Mouse (Mus musculus): Measurements from ENCODE around the gene Acly. TPM values are rescaled to one million over a fixed set of nuclear protein-coding genes. Genes with fewer than 3 reads are reported as not detected.

The Acly gene
- polyA plus RNA-seq (2014; fragmentation: Nextera tagmentation; extraction: Ambion mirVana): 182 and 195 TPM in 2 replicates

DNA sequence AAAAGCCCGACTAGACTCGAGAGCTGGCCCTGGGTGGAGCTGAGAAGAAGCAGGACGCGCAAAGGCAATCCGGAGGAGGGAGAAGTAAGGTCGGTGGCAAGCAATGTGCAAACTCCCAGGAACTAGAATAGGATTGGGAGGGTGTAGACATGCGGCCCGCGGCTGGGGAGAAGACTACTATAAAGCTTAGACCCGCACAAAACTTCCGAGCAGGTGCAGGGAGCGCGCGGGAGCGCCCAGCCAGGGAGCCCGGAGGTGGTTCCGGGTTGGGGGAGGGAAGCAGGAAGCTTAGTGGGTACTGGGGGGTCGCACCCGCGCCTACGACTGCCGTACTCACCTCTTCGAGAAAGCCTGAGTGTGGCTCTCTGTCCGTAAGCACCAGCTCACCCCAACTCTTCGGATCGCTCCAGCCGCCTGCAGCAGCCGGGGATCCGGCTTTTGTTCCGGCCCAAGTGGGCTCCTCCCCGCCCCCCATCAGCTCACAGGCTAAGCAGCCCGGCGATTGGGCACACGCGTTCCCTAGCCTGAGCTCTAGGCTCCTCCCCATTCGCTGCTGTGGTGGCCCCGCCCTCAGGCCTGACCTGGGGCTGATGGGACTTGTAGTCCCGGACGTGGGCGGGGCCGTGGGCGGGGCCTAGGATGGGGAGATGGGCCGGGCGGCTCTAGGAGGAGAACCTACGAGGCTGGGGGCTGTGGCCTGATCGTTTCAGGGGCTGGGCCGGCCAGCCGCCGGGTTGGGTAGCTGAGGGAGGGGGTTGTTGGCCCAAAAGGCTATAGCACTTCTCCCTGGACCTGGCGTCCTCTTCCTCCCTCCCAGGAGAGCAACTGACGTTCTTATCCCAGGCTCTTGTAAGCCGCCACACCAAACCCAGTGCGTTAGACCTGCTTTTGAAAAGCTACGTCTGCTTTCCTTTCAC, at the start of gene Acly:
Gene Acly (minus strand): TSS at position 543 of the 917 bp plus-strand sequence.
- Histone ChIP-seq H3K36me3 (ENCODE audit: control insufficient read depth, insufficient read depth, low read length) (peaks cover 3% of the 10 kb centered on the region), H3K4me3 (ENCODE audit: low read depth, low read length) (peak within 1 kb of the TSS; percentile 85), H3K9ac (ENCODE audit: low read length) (peak within 1 kb of the TSS; percentile 82), H3K27ac (replicated peaks; ENCODE audit: low read depth, low read length) (peak within 1 kb of the TSS; percentile 67), H3K27me3 (ENCODE audit: control insufficient read depth, insufficient read depth, low read length) (no peaks in the 10 kb centered on the region), H3K9me3 (ENCODE audit: control insufficient read depth, low read length) (no peaks in the 10 kb centered on the region), H3K4me1 (ENCODE audit: control insufficient read depth, insufficient read depth, low read length) (peaks cover 21% of the 10 kb centered on the region), H3K4me2 (ENCODE audit: low read depth, severe bottlenecking) (peak within 1 kb of the TSS; percentile 96)
- peak; percentile 100 for DNase-seq (ENCODE audit: low spot score)
- under 1% methylated on average over 53 of the region's 54 CpGs for WGBS
- peak; percentile 98 for ATAC-seq (ENCODE audit: insufficient number of reproducible peaks, low FRiP score, low TSS enrichment, low read depth)

DNA sequence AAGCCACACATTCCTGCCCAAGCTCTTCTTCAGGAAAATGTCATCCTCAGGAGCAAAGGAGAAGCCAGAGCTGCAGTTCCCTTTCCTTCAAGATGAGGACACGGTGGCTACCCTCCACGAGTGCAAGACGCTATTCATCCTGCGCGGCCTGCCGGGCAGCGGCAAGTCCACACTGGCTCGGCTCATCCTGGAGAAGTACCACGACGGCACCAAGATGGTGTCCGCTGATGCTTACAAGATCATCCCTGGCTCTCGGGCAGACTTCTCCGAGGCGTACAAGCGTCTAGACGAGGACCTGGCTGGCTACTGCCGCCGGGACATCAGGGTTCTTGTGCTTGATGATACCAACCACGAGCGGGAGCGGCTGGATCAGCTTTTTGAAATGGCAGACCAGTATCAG, 48.5 kb upstream of the Acly start:
- no peaks in the 10 kb centered on the region for H3K9me3 ChIP-seq (ENCODE audit: control insufficient read depth, low read length)
- 68% methylated on average over 21 of the region's 21 CpGs for WGBS
- H3K4me1 ChIP-seq (ENCODE audit: control insufficient read depth, insufficient read depth, low read length): no peaks in the 10 kb centered on the region
- no peaks in the 10 kb centered on the region; the same call in 1 of the 2 replicates for H3K27me3 ChIP-seq (ENCODE audit: control insufficient read depth, insufficient read depth, low read length)
- H3K27ac ChIP-seq (replicated peaks; ENCODE audit: low read depth, low read length): no peak overlapping the region
- no peak for ATAC-seq (ENCODE audit: insufficient number of reproducible peaks, low FRiP score, low TSS enrichment, low read depth)
- H3K36me3 ChIP-seq (ENCODE audit: control insufficient read depth, insufficient read depth, low read length): peaks cover 7% of the 10 kb centered on the region
- DNase-seq (ENCODE audit: low spot score): no peak
- H3K4me2 ChIP-seq (ENCODE audit: low read depth, severe bottlenecking): no peak overlapping the region; the same call in 1 of the 2 replicates
- H3K4me3 ChIP-seq (ENCODE audit: low read depth, low read length): no peak overlapping the region
- H3K9ac ChIP-seq (ENCODE audit: low read length): no peak overlapping the region

DNA sequence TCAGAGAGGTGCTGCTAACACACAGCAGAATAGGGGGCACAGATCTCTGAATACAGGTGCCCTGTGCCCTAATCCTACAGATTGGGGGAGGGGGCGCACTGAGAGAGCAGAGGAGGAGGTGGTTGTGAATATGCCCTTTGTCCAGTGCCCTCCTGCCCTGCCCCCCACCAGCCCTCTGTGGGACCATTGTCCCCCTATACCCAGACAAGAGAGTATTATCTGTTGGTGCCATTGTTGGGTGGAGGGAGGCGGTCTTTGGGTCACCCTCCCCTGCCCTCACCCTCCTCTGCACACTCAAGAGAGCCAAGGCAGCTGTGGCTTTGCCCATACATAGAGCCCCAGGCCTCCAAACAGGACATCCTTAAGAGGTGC, 47.7 kb upstream of the Acly start:
- ATAC-seq (ENCODE audit: insufficient number of reproducible peaks, low FRiP score, low TSS enrichment, low read depth) (no peak), DNase-seq (ENCODE audit: low spot score) (no peak)
- WGBS: 78% methylated on average over 2 of the region's 2 CpGs
- Histone ChIP-seq H3K4me1 (ENCODE audit: control insufficient read depth, insufficient read depth, low read length) (peaks cover 4% of the 10 kb centered on the region; the same call in 1 of the 2 replicates), H3K9ac (ENCODE audit: low read length) (peak overlapping the region; percentile 65; the same call in 1 of the 2 replicates), H3K4me3 (ENCODE audit: low read depth, low read length) (peak overlapping the region; percentile 66), H3K27me3 (ENCODE audit: control insufficient read depth, insufficient read depth, low read length) (peaks cover 3% of the 10 kb centered on the region; the same call in 1 of the 2 replicates), H3K4me2 (ENCODE audit: low read depth, severe bottlenecking) (peak overlapping the region; percentile 76), H3K9me3 (ENCODE audit: control insufficient read depth, low read length) (no peaks in the 10 kb centered on the region), H3K27ac (replicated peaks; ENCODE audit: low read depth, low read length) (no peak overlapping the region), H3K36me3 (ENCODE audit: control insufficient read depth, insufficient read depth, low read length) (peaks cover 2% of the 10 kb centered on the region)

GRCm38 (mm10) chr11:100574708-100575483, 47.1 kb upstream of the Acly start, which contains the start of gene Cnp:
Gene Cnp, plus strand, starts transcription at chr11:100574904.
- peaks cover 4% of the 10 kb centered on the region; the same call in 1 of the 2 replicates for H3K4me1 ChIP-seq (ENCODE audit: control insufficient read depth, insufficient read depth, low read length)
- peak; percentile 82 for DNase-seq (ENCODE audit: low spot score)
- peak within 1 kb of the TSS; percentile 66 for H3K4me3 ChIP-seq (ENCODE audit: low read depth, low read length)
- H3K27me3 ChIP-seq (ENCODE audit: control insufficient read depth, insufficient read depth, low read length): peaks cover 3% of the 10 kb centered on the region; the same call in 1 of the 2 replicates
- H3K9ac ChIP-seq (ENCODE audit: low read length): peak within 1 kb of the TSS; percentile 65
- 3% methylated on average over 47 of the region's 47 CpGs for WGBS
- no peaks in the 10 kb centered on the region for H3K9me3 ChIP-seq (ENCODE audit: control insufficient read depth, low read length)
- peak; percentile 77 for ATAC-seq (ENCODE audit: insufficient number of reproducible peaks, low FRiP score, low TSS enrichment, low read depth)
- peak within 1 kb of the TSS; percentile 39; the same call in 1 of the 2 replicates for H3K27ac ChIP-seq (replicated peaks; ENCODE audit: low read depth, low read length)
- no peaks in the 10 kb centered on the region; the same call in 1 of the 2 replicates for H3K36me3 ChIP-seq (ENCODE audit: control insufficient read depth, insufficient read depth, low read length)
- peak within 1 kb of the TSS; percentile 76 for H3K4me2 ChIP-seq (ENCODE audit: low read depth, severe bottlenecking)

- ATAC-seq (ENCODE audit: insufficient number of reproducible peaks, low FRiP score, low TSS enrichment, low read depth) (no peak), DNase-seq (ENCODE audit: low spot score) (no peak)
- no peak overlapping the region; the same call in 1 of the 2 replicates for H3K9ac ChIP-seq (ENCODE audit: low read length)
- H3K4me2 ChIP-seq (ENCODE audit: low read depth, severe bottlenecking): peak overlapping the region; percentile 76; the same call in 1 of the 2 replicates
- no peaks in the 10 kb centered on the region for H3K9me3 ChIP-seq (ENCODE audit: control insufficient read depth, low read length)
- H3K4me1 ChIP-seq (ENCODE audit: control insufficient read depth, insufficient read depth, low read length): peaks cover 4% of the 10 kb centered on the region; the same call in 1 of the 2 replicates
- peaks cover 3% of the 10 kb centered on the region; the same call in 1 of the 2 replicates for H3K27me3 ChIP-seq (ENCODE audit: control insufficient read depth, insufficient read depth, low read length)
- 96% methylated on average over 3 of the region's 3 CpGs for WGBS
- H3K27ac ChIP-seq (replicated peaks; ENCODE audit: low read depth, low read length): no peak overlapping the region
- H3K36me3 ChIP-seq (ENCODE audit: control insufficient read depth, insufficient read depth, low read length): no peaks in the 10 kb centered on the region; the same call in 1 of the 2 replicates
- peak overlapping the region; percentile 66 for H3K4me3 ChIP-seq (ENCODE audit: low read depth, low read length)
Observed at GRCm38 (mm10) chr11:100574188-100574587, 46.4 kb upstream of the Acly start.

GRCm38 (mm10) chr11:100571202-100571567, 43.4 kb upstream of the Acly start:
- 9% methylated on average over 16 of the region's 16 CpGs for WGBS
- DNase-seq (ENCODE audit: low spot score) (peak; percentile 28), ATAC-seq (ENCODE audit: insufficient number of reproducible peaks, low FRiP score, low TSS enrichment, low read depth) (no peak)
- Histone ChIP-seq H3K27me3 (ENCODE audit: control insufficient read depth, insufficient read depth, low read length) (peaks cover 3% of the 10 kb centered on the region; the same call in 1 of the 2 replicates), H3K9ac (ENCODE audit: low read length) (no peak overlapping the region), H3K4me1 (ENCODE audit: control insufficient read depth, insufficient read depth, low read length) (peaks cover 4% of the 10 kb centered on the region; the same call in 1 of the 2 replicates), H3K27ac (replicated peaks; ENCODE audit: low read depth, low read length) (no peak overlapping the region), H3K9me3 (ENCODE audit: control insufficient read depth, low read length) (no peaks in the 10 kb centered on the region), H3K4me3 (ENCODE audit: low read depth, low read length) (peak overlapping the region; percentile 1; the same call in 1 of the 2 replicates), H3K4me2 (ENCODE audit: low read depth, severe bottlenecking) (peak overlapping the region; percentile 25; the same call in 1 of the 2 replicates), H3K36me3 (ENCODE audit: control insufficient read depth, insufficient read depth, low read length) (no peaks in the 10 kb centered on the region)

- Histone ChIP-seq H3K4me3 (ENCODE audit: low read depth, low read length) (peak overlapping the region; percentile 1; the same call in 1 of the 2 replicates), H3K4me1 (ENCODE audit: control insufficient read depth, insufficient read depth, low read length) (peaks cover 4% of the 10 kb centered on the region; the same call in 1 of the 2 replicates), H3K36me3 (ENCODE audit: control insufficient read depth, insufficient read depth, low read length) (no peaks in the 10 kb centered on the region), H3K27me3 (ENCODE audit: control insufficient read depth, insufficient read depth, low read length) (peaks cover 3% of the 10 kb centered on the region; the same call in 1 of the 2 replicates), H3K27ac (replicated peaks; ENCODE audit: low read depth, low read length) (no peak overlapping the region), H3K9me3 (ENCODE audit: control insufficient read depth, low read length) (no peaks in the 10 kb centered on the region), H3K9ac (ENCODE audit: low read length) (no peak overlapping the region), H3K4me2 (ENCODE audit: low read depth, severe bottlenecking) (peak overlapping the region; percentile 25; the same call in 1 of the 2 replicates)
- WGBS: 11% methylated on average over 8 of the region's 8 CpGs
- peak; percentile 83 for DNase-seq (ENCODE audit: low spot score)
- ATAC-seq (ENCODE audit: insufficient number of reproducible peaks, low FRiP score, low TSS enrichment, low read depth): 0 out of 2 replicates have a peak, but pooled peaks have one; percentile 50
Observed at GRCm38 (mm10) chr11:100570430-100571201, 42.8 kb upstream of the Acly start.
